Mouse (Mus musculus) hindbrain, embryonic 16.5 days (tissue): Measurements from ENCODE around the gene 1700023F06Rik. TPM values are rescaled to one million over a fixed set of nuclear protein-coding genes. Genes with fewer than 3 reads are reported as not detected.
A peak's percentile ranks its signal among the peaks of the same experiment; 100 is the strongest.

ENCODE experiments used
- ATAC-seq: fragments of 200-750 bp; cut with Nextera tagmentation; 2 replicates; pipeline ENCODE4 v1.8.0; 2017; ENCODE audit warnings: moderate TSS enrichment, moderate library complexity
- H3K27ac ChIP-seq: fragments of 300-500 bp; sonication (generic); 2 replicates; pipeline ENCODE4 v1.5.1; 2014; ENCODE audit warnings: low read depth, mild to moderate bottlenecking, control low read depth, low read length, moderate library complexity
- H3K27me3 ChIP-seq: fragments of 300-500 bp; sonication (generic); replicated peaks from 2 replicates; pipeline ENCODE4 v1.6.1; 2014; ENCODE audit warnings: low read length; ENCODE audit not compliant: control insufficient read depth, insufficient read depth
- H3K36me3 ChIP-seq: fragments of 300-500 bp; sonication (generic); 2 replicates; pipeline ENCODE4 v1.6.1; 2014; ENCODE audit warnings: mild to moderate bottlenecking, low read length, moderate library complexity, mixed read lengths; ENCODE audit not compliant: control insufficient read depth, insufficient read depth
- H3K4me1 ChIP-seq: fragments of 300-500 bp; sonication (generic); 2 replicates; pipeline ENCODE4 v1.6.1; 2014; ENCODE audit warnings: low read depth, low read length; ENCODE audit not compliant: control insufficient read depth, insufficient read depth
- H3K4me2 ChIP-seq: fragments of 300-500 bp; sonication (generic); 2 replicates; pipeline ENCODE4 v1.6.1; 2014; ENCODE audit warnings: mild to moderate bottlenecking, low read length, control low read depth, moderate library complexity
- H3K4me3 ChIP-seq: fragments of 300-500 bp; sonication (generic); 2 replicates; pipeline ENCODE4 v1.5.1; 2014; ENCODE audit warnings: mild to moderate bottlenecking, low read length, control low read depth, moderate library complexity
- H3K9ac ChIP-seq: fragments of 300-500 bp; sonication (generic); 2 replicates; pipeline ENCODE4 v1.6.1; 2014; ENCODE audit warnings: low read depth, mild to moderate bottlenecking, control low read depth, low read length, moderate library complexity
- H3K9me3 ChIP-seq: fragments of 300-500 bp; sonication (generic); 2 replicates; pipeline ENCODE4 v1.6.1; 2014; ENCODE audit warnings: mild to moderate bottlenecking, low read length, moderate library complexity; ENCODE audit not compliant: control insufficient read depth
- WGBS: fragments of 180-500 bp; shearing (Covaris S2); extraction: QIAGEN DNeasy Blood & Tissue Kit; methylation state at CpG from one replicate; pipeline ENCODE4 v1.1.7; 2014; 5-methylcytosine and 5-hydroxymethylcytosine counted together
- polyA plus RNA-seq: library from polyadenylated mRNA; unstranded; fragments of >200 nt; fragmentation: Nextera tagmentation; extraction: Ambion mirVana; gene quantifications from 2 replicates; pipeline ENCODE4 v1.2.1, GENCODE M21; 2015

The 1700023F06Rik gene
- polyA plus RNA-seq, 1 experiment from 2014 or later: 3.0 TPM

GRCm38 (mm10) chr11:103168690-103169390 is 39.5 kb downstream of the 1700023F06Rik start:
- Histone ChIP-seq H3K9me3 (no peaks in the 10 kb centered on the region), H3K4me2 (no peak overlapping the region), H3K36me3 (no peaks in the 10 kb centered on the region), H3K27ac (peak overlapping the region; percentile 30; the same call in 1 of the 2 replicates), H3K9ac (no peak overlapping the region), H3K4me1 (peaks cover 23% of the 10 kb centered on the region), H3K4me3 (no peak overlapping the region), H3K27me3 (no peaks in the 10 kb centered on the region)
- WGBS: 25% methylated on average over 9 of the region's 9 CpGs
- ATAC-seq: no peak

GRCm38 (mm10) chr11:103164391-103164790 is 44.0 kb downstream of the 1700023F06Rik start:
- no peak for ATAC-seq
- 36% methylated on average over 10 of the region's 10 CpGs for WGBS

GRCm38 (mm10) chr11:103162132-103162531 is 46.2 kb downstream of the 1700023F06Rik start:
- Histone ChIP-seq H3K9ac (no peak overlapping the region), H3K4me3 (no peak overlapping the region), H3K4me1 (peaks cover 5% of the 10 kb centered on the region; the same call in 1 of the 2 replicates), H3K9me3 (no peaks in the 10 kb centered on the region), H3K36me3 (no peaks in the 10 kb centered on the region), H3K4me2 (no peak overlapping the region), H3K27ac (no peak overlapping the region), H3K27me3 (no peaks in the 10 kb centered on the region)
- ATAC-seq: no peak
- 89% methylated on average over 5 of the region's 5 CpGs for WGBS

More at GRCm38 (mm10) chr11:103164391-103164790, 44.0 kb downstream of the 1700023F06Rik start:
- no peak overlapping the region for H3K4me2 ChIP-seq
- H3K27ac ChIP-seq: no peak overlapping the region
- no peaks in the 10 kb centered on the region for H3K27me3 ChIP-seq
- H3K36me3 ChIP-seq: no peaks in the 10 kb centered on the region
- H3K4me1 ChIP-seq: peaks cover 6% of the 10 kb centered on the region
- no peak overlapping the region for H3K4me3 ChIP-seq
- H3K9me3 ChIP-seq: no peaks in the 10 kb centered on the region
- H3K9ac ChIP-seq: no peak overlapping the region

- WGBS: 75% methylated on average over 7 of the region's 7 CpGs
- no peak overlapping the region for H3K4me3 ChIP-seq
- H3K9me3 ChIP-seq: no peaks in the 10 kb centered on the region
- H3K27ac ChIP-seq: no peak overlapping the region
- ATAC-seq: no peak
- H3K36me3 ChIP-seq: no peaks in the 10 kb centered on the region
- H3K9ac ChIP-seq: no peak overlapping the region
- no peaks in the 10 kb centered on the region for H3K27me3 ChIP-seq
- no peak overlapping the region for H3K4me2 ChIP-seq
- H3K4me1 ChIP-seq: peaks cover 5% of the 10 kb centered on the region; the same call in 1 of the 2 replicates
Measured at GRCm38 (mm10) chr11:103161449-103161848, 46.9 kb downstream of the 1700023F06Rik start.

GRCm38 (mm10) chr11:103160738-103161137 is 47.6 kb downstream of the 1700023F06Rik start:
- H3K9me3 ChIP-seq: no peaks in the 10 kb centered on the region
- H3K4me2 ChIP-seq: no peak overlapping the region
- 92% methylated on average over 11 of the region's 11 CpGs for WGBS
- ATAC-seq: no peak
- no peaks in the 10 kb centered on the region for H3K36me3 ChIP-seq
- peaks cover 5% of the 10 kb centered on the region; the same call in 1 of the 2 replicates for H3K4me1 ChIP-seq
- no peak overlapping the region for H3K4me3 ChIP-seq
- H3K27me3 ChIP-seq: no peaks in the 10 kb centered on the region
- no peak overlapping the region for H3K27ac ChIP-seq
- no peak overlapping the region for H3K9ac ChIP-seq

GRCm38 (mm10) chr11:103158621-103159478 is 49.5 kb downstream of the 1700023F06Rik start:
- peaks cover 5% of the 10 kb centered on the region; the same call in 1 of the 2 replicates for H3K4me1 ChIP-seq
- H3K9me3 ChIP-seq: no peaks in the 10 kb centered on the region
- H3K9ac ChIP-seq: peak overlapping the region; percentile 39; the same call in 1 of the 2 replicates
- no peaks in the 10 kb centered on the region for H3K27me3 ChIP-seq
- 2% methylated on average over 25 of the region's 25 CpGs for WGBS
- peak overlapping the region; percentile 26 for H3K4me3 ChIP-seq
- H3K36me3 ChIP-seq: no peaks in the 10 kb centered on the region
- H3K4me2 ChIP-seq: peak overlapping the region; percentile 55
- ATAC-seq: peak; percentile 95
- H3K27ac ChIP-seq: peak overlapping the region; percentile 75

GRCm38 (mm10) chr11:103149771-103150170 is 58.6 kb downstream of the 1700023F06Rik start:
- 96% methylated on average over 4 of the region's 4 CpGs for WGBS
- no peak overlapping the region for H3K4me2 ChIP-seq
- H3K27ac ChIP-seq: no peak overlapping the region
- ATAC-seq: no peak
- no peaks in the 10 kb centered on the region for H3K9me3 ChIP-seq
- H3K4me1 ChIP-seq: no peaks in the 10 kb centered on the region
- no peaks in the 10 kb centered on the region for H3K27me3 ChIP-seq
- H3K9ac ChIP-seq: no peak overlapping the region
- no peak overlapping the region for H3K4me3 ChIP-seq
- H3K36me3 ChIP-seq: no peaks in the 10 kb centered on the region
